Mouse (Mus musculus) v-Abl transformed pro-B cells (cell line): ENCODE results near the gene Cenpf.

ENCODE experiments used
- in situ Hi-C, 2 experiments: fragments of 400-800 bp; cut with MboI; formaldehyde crosslinking; loops; one replicate each; pipeline ENCODE4 v1.15.1; 2025; ENCODE audit not compliant: unreplicated experiment in 2 of 2

The Cenpf gene

GRCm38 (mm10) chr1:189698416-189698815, 10.5 kb upstream of the Cenpf start:
- in situ Hi-C loops, result loop anchor here (10.0 to 25.0 kb wide), 2 partner anchors 1089 to 1096 kb away; no protein-coding TSS in a partner anchor

- in situ Hi-C loops, result loop anchor here (10.0 to 25.0 kb wide), 2 partner anchors 1092 to 1099 kb away; no protein-coding TSS in a partner anchor
These were observed 7.4 kb upstream of the Cenpf start for GRCm38 (mm10) chr1:189695321-189695720.

GRCm38 (mm10) chr1:189694391-189694790, 6.5 kb upstream of the Cenpf start:
- in situ Hi-C loops, result loop anchor here (10.0 to 25.0 kb wide), 2 partner anchors 1093 to 1100 kb away; no protein-coding TSS in a partner anchor

GRCm38 (mm10) chr1:189692442-189692841, 4.6 kb upstream of the Cenpf start:
- in situ Hi-C loops, result loop anchor here (10.0 to 25.0 kb wide), 2 partner anchors 1095 to 1102 kb away; no protein-coding TSS in a partner anchor

- in situ Hi-C loops, result loop anchor here in 1 of 2 experiments (25.0 kb wide), 1 partner anchor 1098 kb away; no protein-coding TSS in a partner anchor
These were observed 1.4 kb upstream of the Cenpf start for GRCm38 (mm10) chr1:189689050-189689833.

- in situ Hi-C loops, result loop anchor here in 1 of 2 experiments (25.0 kb wide), 1 partner anchor 1099 kb away; no protein-coding TSS in a partner anchor
These were observed 483 bp upstream of the Cenpf start for GRCm38 (mm10) chr1:189688388-189688750.

GRCm38 (mm10) chr1:189686025-189686424, 1.9 kb downstream of the Cenpf start:
- in situ Hi-C loops, result loop anchor here in 1 of 2 experiments (25.0 kb wide), 1 partner anchor 1101 kb away; no protein-coding TSS in a partner anchor

GRCm38 (mm10) chr1:189684786-189685415, 3.0 kb downstream of the Cenpf start:
- in situ Hi-C loops, result loop anchor here in 1 of 2 experiments (25.0 kb wide), 1 partner anchor 1102 kb away; no protein-coding TSS in a partner anchor

GRCm38 (mm10) chr1:189679555-189679954, 8.3 kb downstream of the Cenpf start:
- in situ Hi-C loops, result loop anchor here in 1 of 2 experiments (25.0 kb wide), 1 partner anchor 1108 kb away; no protein-coding TSS in a partner anchor

- in situ Hi-C loops, result loop anchor here in 1 of 2 experiments (25.0 kb wide), 1 partner anchor 1111 kb away; no protein-coding TSS in a partner anchor
These were observed 11.9 kb downstream of the Cenpf start for GRCm38 (mm10) chr1:189675953-189676352.

GRCm38 (mm10) chr1:189675421-189675820, 12.5 kb downstream of the Cenpf start:
- in situ Hi-C loops, result loop anchor here in 1 of 2 experiments (25.0 kb wide), 1 partner anchor 1112 kb away; no protein-coding TSS in a partner anchor

- in situ Hi-C loops, result no loop called here
These were observed 21.9 kb downstream of the Cenpf start for GRCm38 (mm10) chr1:189665966-189666365.

- in situ Hi-C loops, result no loop called here
These were observed 23.1 kb downstream of the Cenpf start for GRCm38 (mm10) chr1:189664873-189665144.

- in situ Hi-C loops, result no loop called here
These were observed 23.6 kb downstream of the Cenpf start for GRCm38 (mm10) chr1:189664061-189664872.

- in situ Hi-C loops, result no loop called here
These were observed 24.4 kb downstream of the Cenpf start for GRCm38 (mm10) chr1:189663437-189663836.

- in situ Hi-C loops, result no loop called here
These were observed 26.0 kb downstream of the Cenpf start for GRCm38 (mm10) chr1:189661856-189662255.

- in situ Hi-C loops, result no loop called here
These were observed 30.5 kb downstream of the Cenpf start for GRCm38 (mm10) chr1:189657406-189657805.

GRCm38 (mm10) chr1:189653746-189654145, 34.1 kb downstream of the Cenpf start:
- in situ Hi-C loops, result no loop called here

- in situ Hi-C loops, result no loop called here
These were observed 41.3 kb downstream of the Cenpf start for GRCm38 (mm10) chr1:189646597-189646996.

GRCm38 (mm10) chr1:189645371-189645770, 42.5 kb downstream of the Cenpf start:
- in situ Hi-C loops, result no loop called here
